Mouse (Mus musculus) hindlimb bud, embryonic 11.5 days (tissue): ENCODE measurements around the gene Acly.

Experiments
- DNase-seq: peaks from one replicate; pipeline ENCODE4 v3.0.0-alpha.2; 2012; ENCODE audit warnings: low read depth, low spot score; ENCODE audit errors: extremely low spot score

Gene Acly

DNA sequence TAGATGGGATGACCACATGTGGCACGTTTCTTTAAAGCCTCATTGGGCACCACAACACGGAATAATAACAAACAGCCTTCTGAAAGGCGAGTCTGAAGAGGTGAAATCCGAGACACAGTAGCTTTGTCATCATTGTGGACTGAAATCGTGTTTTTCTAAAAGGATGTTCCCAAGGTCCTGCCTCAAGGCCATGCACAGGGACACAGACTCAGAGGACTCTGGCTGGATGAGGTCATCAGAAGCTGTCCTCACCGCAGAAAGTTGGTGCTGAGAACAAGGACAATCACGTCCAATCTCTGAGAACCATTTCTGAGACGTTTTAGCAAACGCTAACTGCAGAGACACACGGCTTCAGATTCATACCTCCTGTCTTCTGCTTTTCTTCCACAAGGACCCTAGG lies 14.1 kb downstream of the Acly start:
- DNase-seq: no peak

DNA sequence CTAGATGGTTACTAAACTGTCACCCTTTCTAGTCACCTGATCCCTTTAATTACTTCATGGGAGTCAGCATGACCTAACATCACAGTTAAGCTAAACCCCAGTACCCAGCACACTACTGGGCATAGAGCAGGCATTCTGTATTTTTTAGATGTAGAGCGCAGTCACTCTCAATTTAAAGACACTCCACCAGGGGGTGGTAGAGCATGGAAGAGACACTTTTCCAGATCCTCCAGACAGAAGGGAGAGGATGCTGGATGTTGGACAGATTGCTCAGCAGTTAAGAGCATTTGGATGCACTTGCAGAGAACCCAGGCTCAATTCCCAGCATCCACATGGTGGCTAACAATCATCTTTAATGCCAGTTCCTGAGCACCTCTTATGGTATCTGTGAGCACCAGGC lies 15.4 kb downstream of the Acly start:
- DNase-seq: no peak

DNA sequence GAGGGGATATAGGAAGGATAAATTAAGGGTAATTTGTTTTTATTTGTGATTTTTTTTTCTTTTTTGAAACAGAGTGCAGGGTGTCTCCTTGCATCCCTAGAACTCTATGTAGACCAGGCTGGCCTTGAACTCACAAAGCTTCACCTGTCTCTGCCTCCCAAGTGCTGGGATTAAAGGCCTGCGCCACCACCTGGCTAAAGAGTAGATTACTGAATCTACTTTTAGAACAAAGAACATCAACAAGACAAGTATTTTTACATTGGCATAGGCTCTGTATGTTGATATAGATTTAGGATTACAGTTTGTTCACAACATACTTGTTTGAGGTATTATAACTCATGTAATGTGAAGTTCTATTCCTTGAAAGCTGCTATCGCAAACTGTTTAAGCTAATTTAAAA lies 17.2 kb downstream of the Acly start:
- DNase-seq: no peak

DNA sequence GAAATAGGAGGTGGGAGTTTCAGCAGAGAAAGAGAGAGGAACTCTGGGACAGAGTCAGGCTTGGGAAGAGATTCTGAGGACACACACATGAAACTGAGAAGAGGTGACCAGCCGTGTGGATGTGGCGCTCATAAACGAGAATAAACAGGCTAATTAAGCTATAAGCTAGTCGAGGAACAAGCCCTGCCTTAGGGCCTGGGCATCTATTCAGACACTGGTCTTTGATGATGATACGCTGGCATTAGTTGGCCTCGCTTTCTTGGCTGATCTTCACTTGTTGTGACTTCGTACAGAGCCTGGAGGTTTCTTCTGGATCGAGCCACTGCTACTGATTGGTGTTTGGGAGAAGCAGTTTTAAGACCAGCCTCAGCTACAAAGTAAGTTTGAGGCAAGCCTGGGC lies 21.8 kb downstream of the Acly start:
- DNase-seq: no peak

DNA sequence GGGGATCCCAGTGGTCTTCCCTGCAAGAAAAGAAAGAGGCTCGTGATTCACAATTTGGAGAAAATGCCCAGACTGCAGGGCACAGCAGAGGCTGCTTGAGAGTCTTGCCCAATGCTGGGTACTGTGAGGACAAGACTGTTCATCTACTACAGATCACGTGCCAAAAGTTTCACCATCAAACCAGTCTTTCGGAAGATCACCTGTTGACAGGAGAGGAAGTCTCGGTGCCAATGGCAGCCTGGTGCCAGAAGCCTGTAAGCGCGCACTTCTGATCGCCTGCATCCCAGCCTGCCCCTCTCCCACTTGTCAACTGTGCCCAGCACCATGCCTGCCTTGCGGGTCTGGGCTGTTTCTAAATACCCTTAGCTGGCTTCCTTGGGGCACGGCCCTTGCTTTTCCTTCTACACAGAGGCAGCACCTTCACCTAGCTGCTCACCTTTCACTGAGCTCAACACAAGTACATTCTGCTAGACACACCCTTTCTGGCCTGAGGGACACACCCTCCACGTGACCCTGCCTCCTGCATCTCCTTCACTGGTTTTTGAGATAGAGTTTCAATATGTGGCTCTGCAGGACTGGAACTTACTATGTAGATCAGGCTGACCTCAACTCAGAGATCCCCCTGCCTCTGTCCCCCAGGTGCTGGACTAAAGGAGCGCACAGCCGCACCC lies 22.7 kb downstream of the Acly start:
- no peak for DNase-seq

DNA sequence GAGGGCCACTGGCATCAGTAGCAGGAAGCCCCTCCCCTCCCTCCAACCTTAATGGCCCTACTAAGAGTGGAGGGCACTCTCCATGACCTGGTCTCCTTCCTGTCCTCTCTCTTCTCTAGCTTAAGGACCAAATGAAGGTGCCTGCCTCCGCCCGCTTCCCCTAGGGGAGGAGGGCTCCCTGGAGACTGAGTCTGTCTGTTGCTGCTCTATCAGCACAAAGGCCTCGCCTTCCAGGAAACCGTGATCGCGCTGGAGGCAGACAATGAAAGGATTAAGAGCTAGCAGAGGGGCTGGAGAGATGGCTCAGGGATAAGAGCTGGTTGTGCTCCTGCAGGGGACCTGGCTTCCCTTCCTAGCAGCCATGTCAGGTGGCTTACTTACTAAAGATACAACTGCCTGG lies 26.5 kb downstream of the Acly start:
- DNase-seq: no peak

DNA sequence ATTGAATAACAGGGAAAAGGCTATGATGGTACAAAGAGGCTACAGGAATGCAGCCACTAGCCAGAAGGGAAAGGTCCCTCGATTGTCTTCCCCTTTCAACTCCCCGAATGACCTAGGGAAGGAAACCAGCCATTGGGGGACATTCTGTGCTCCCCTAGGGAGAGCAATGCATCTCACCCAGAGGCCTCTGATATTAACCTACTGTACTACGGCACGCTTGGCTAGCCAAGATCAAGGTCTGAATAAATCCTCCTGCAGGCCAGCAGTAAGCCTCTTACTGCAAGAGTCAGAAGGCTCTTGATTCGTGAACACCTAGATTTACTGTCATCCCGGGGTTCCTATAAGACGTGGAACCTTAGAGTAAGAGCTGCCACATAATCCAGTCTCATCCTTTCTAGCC lies 27.1 kb downstream of the Acly start:
- no peak for DNase-seq

DNA sequence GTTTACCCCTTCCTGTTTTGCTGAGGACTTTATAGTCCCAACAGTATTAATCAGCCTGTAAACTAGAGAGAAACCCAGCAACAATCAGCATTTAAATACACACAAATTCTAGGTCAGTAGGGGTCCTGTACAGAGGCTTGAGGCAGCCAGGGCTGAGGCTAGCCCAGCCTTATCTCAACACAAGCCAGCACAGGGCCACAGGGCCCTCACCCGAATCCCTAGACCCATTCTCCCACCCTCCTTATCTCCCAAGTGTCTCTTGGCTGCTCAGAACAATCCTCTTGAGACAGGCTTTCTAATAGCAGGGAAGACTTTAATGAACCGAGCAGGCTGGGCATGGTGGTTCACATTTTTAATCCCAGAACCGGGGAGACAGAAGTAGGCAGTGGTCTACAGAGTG lies 27.6 kb downstream of the Acly start:
- no peak for DNase-seq

DNA sequence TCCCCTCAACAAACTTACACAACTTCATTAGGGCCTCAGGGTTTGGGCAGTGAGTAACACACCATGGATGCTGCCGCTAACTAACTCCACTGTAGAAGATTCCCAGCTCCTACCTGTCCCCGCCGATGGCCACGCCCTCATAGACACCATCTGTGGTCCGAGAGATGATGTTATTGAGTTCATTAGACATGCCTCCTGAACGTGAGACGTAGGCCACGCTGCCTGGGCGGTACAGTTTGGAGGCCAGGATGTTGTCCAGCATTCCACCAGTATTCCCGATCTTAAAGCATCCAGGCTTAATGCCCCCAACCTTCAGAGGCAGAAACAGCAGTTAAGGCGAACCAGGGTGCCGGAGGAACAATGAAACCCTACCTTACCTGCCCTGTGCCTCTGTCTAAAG lies 34.0 kb downstream of the Acly start:
- DNase-seq: no peak

DNA sequence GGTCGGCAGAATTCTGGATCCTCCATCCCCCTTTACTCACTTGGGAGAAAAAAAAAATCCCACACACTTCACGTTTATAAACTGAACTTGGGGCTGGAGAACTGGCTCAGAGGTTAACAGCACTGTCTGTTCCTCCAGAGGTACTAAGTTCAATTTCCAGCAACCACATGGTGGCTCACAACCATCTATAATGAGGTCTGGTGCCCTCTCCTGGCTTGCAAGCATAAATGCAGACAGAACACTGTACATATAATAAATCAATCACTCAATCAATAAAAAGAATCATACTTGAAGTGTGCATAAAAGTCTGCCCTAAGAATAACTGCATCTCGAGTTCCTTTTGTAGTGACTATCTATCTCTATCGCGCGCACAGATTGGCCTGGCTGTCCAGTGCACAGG lies 36.8 kb downstream of the Acly start:
- no peak for DNase-seq

DNA sequence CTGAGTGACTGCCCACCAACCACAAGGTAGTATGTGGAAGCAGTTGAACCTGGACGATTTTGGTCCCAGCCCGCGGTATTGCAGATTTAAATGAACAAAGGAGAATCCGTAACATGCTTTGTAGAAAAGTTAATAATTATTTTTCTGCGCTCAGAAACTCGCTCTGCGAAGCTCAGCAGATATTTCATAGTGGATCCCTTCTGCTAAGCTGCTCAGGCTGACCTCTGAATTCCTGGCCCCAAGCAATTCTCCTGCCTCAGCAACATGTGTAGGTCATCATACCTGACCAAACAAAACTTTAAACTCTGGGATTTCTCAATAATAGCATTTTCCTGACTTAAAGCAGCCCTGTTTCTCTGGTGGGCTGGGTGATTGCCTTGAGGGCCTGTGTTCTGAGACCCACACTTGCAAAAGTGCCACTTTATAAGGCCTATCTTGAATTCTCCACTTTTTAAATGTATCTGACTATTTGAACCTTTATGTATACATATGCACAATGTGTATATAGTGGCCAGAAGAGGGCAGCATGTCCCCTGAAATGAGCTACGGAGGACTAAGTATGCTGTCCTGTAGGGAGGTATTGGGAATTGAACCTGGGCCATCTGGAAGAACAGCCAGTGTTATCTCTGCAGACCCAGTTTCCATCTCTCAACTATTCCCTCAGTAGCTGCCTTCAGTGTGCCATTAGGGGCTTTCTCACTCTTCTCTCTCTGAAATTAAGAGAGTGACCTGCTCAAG lies 41.8 kb downstream of the Acly start:
- no peak for DNase-seq

DNA sequence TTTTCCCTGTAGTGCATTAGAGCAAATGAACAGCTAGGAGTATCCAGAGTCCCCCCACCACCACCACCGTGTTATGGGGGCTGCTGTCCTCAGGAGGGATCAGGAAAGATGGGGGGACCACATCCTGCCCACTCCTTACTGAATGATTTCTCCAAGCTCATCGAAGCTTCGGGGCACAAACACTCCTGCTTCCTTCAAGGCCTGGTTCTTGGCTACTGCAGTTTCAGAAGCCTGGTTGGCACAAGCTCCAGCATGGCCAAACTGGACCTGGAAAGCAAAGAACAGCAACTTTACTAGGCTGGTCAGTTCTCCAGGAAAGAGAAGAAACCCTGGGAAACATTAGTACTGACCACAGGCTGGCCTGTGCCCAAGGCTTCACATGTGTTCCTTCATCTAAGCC lies 43.3 kb downstream of the Acly start:
- no peak for DNase-seq

DNA sequence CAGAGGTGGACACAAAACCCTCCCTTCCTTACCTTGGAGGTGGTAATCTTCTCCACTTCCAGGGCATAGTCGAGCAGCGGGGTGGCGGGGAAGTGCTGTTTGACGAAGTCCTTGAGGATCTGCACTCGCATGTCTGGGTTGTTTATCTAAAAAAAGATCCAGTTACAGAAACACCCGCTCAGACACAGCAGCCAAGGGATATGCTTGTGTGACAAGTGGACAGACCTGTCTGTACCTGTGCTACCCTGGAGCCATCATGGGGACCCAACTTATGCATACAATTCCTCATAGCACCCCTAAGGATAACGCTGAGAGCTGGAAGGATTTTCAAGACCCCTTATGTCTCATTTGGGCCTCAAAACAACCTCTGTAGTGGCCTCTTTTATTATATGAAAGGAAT lies 48.6 kb downstream of the Acly start:
- no peak for DNase-seq

DNA sequence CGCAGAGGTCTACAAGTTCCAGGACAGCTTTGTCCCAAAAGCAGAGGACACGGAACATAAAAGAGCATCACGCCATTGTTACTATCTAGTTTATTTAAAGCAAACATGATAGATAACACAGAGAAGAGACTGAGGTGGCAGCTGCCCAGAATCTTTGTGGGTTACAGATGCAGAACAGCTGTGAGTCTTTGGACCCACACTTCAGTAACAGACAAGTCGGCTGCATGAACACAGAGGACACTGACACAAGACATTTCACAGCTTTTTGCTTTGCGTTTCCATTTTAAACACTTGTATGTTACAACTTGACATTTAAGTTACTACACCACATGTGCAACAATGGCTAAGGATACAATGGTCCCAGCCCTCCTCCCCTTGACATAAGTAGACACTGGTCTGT lies 51.5 kb downstream of the Acly start:
- no peak for DNase-seq

DNA sequence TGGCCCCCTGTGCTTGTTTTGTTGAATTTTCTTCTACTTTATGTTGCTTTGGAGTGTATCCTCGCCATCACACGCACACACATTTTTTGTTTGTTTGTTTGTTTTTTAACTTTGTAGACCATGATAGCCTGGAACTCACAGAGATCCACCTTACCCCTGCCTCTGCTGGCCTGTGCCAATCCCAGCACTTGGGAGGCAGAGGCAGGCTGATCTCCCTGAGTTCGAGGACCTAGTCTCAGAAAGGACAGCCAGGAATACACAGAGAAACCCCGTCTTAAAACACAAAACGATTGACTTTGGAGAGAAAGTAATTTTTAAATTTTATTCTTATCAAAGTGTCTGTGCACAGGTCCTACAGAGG lies 54.9 kb downstream of the Acly start:
- no peak for DNase-seq

DNA sequence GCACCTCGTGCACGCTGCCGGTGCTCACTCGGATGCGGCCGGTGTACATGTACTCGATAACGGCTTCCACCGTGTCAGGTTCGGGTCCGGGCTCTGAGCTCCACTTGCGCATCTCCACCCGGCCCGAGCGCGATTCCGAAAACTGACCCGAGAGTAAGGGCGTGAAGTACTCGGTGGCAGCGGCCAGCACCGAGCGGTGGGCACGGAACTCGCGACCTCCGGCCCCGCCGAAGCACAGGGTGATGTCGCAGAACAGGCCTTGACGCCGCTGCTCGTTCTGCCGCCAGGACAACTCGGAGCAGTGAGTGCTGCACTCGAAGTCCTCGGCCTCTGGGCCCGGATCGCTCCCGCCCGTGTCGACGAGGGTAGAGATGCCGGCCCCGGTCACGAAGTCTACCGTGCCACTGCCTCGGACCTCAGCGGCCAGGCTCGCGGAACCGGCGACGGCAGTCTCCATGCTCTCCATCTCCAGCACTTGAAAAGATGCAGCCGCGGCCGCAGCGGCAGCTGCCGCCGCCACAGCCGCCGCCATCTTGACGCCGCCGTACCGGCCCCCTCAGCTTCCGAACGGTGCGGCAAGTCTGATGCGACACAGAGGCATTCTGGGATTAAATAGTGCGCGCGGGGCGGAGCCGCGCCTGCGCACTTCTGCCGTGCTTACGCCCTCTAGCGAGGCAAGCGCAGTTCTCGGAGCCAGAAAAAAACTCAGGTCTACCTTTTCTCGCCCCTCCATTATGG lies 55.4 kb downstream of the Acly start, which contains the start of gene Klhl11:
TSS of gene Klhl11 (minus strand) at position 545 of the 738 bp plus-strand sequence.
- peak; percentile 98 for DNase-seq

DNA sequence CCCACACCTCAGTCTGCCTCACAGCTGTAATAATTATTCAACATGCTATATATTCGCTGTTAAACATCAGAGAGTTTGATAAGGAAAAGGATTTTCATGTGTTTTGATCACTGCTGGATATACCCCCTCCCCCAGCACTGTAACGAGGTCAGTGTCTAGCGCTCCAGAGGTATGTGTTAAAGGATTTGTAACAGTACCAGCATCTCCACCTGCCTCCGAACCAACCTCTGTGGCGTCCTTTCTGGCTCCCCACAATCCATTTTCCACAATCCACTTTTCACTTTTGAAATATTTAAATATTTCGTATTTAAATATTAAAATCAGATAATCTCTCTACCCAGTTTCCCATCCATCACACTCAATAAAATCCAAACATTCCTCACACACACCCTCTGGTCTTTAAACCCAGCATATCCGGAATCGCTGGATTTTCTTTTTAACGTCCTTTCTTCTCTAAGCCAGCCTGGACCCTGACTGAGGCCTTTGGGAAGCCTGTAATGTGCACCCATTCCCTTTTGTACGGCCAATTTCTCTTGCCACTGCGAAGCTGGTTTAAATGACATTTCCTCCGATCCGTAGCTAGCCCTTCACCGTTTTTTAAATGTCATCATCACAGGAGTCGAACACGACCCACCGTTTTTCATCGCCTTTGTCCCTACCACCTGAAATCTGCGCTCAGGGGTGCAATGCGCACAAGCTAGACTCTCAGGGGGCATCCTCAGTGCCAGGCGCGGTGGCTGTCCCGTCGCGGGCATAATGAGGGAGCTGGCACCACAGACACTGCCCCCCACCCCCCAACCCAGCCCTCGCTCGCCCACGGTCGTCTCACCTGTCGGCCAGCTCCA lies 56.2 kb downstream of the Acly start:
- no peak for DNase-seq

DNA sequence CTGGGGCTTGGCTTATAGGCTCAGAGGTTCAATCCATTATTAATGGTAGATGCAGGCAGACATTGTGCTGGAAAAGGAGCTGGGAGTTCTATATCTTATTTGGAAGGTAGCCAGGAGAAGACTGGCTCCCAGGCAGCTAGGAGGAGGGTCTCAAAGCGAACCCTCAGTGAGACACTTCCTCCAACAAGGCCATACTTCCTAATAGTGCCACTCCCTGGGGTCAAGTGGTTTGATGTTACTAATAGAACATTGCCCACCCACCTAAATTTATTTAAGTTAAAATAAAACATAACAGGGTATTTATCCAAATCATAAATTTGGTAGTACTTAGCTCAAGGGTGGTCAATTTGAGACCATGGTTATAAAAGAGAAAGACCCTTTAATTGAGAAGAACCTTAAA lies 62.0 kb downstream of the Acly start:
- no peak for DNase-seq

DNA sequence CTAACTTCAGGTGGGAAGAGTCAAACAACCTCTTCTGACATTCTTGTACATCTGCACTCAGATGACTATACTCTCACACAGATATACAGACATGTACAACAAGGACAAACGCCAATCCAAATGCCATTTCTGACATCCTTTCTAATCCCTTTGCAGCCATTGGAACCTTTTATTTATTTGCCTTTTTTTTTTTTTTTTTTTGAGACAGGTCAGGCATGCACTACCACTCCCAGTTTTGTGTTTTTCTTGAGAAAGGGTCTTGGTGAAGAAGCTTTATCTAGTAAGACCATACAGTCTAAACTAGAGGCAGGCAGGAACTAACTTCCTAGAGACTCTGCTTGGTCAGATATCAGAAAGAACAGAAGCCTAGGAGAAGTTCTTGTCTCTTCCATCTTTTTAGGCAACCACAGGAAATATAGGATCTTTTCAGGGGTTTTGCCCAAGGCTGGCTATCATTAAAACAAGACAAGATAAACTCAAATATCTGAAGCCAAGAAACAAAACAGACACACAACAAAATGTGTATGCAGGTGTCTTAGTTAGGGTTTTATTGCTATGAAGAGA lies 62.5 kb downstream of the Acly start:
- DNase-seq: no peak

DNA sequence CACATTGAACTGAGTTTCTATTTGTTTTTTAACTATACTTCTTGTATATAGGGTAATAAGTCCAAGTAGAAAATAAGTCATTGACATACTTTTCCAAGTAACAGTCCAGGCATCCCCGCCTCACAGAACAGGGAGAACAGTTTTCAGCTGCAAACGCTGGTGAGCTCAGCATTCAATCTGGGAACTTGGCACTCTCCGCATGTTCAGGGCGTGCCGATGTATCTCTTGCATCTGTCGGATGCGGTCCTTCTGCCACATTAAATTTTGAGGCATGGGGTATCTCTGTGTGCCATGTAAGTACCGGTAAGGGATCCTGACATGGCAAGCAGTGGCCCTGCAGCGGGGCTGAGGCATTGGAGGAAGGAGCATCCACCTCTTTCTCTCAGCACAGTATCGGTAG lies 65.1 kb downstream of the Acly start:
- DNase-seq: no peak

DNA sequence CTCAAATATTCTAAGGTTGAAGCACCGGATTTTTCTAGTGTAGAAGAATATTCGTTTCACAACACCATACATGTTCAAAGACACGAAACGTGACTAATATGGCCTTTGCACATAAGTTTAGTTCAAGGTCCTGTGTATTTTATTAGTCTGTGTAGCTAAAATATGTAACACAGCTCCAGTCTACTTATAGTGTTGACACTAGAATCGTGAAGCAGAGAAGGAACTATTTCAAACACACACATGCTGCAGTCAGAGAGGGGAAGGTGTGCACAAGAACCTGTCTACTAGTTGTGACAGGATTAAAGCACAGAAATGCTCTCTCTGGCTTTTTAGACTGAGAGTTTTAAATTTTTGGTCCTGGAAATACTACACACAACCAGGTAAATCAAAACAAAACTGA lies 70.1 kb downstream of the Acly start:
- no peak for DNase-seq
